Mouse (Mus musculus) midbrain, postnatal 0 days (tissue): ENCODE results near the gene Nmrk2. TPM values are rescaled to one million over a fixed set of nuclear protein-coding genes. Genes with fewer than 3 reads are reported as not detected.

ENCODE experiments used
- ATAC-seq: fragments of 200-750 bp; cut with Nextera tagmentation; 2 replicates; pipeline ENCODE4 v1.8.0; 2017; ENCODE audit warnings: moderate number of reproducible peaks, mild to moderate bottlenecking, moderate TSS enrichment, moderate library complexity; ENCODE audit not compliant: low FRiP score
- DNase-seq: peaks from one replicate; pipeline ENCODE4 v3.0.0-alpha.2; 2015; ENCODE audit warnings: low spot score
- H3K27ac ChIP-seq: fragments of 300-500 bp; sonication (generic); 2 replicates; pipeline ENCODE4 v1.5.1; 2014; ENCODE audit warnings: low read depth, mild to moderate bottlenecking, low read length, mixed read lengths
- H3K27me3 ChIP-seq: fragments of 300-500 bp; sonication (generic); 2 replicates; pipeline ENCODE4 v1.6.1; 2014; ENCODE audit warnings: low read length, control low read depth, mixed read lengths; ENCODE audit not compliant: insufficient read depth
- H3K36me3 ChIP-seq: fragments of 300-500 bp; sonication (generic); 2 replicates; pipeline ENCODE4 v1.6.1; 2014; ENCODE audit warnings: low read length, control low read depth, mixed read lengths; ENCODE audit not compliant: insufficient read depth
- H3K4me1 ChIP-seq: fragments of 300-500 bp; sonication (generic); 2 replicates; pipeline ENCODE4 v1.6.1; 2014; ENCODE audit warnings: mild to moderate bottlenecking, control low read depth, antibody characterized with exemption, low read length, mixed read lengths; ENCODE audit not compliant: insufficient read depth
- H3K4me2 ChIP-seq: fragments of 300-500 bp; sonication (generic); 2 replicates; pipeline ENCODE4 v1.6.1; 2014; ENCODE audit warnings: low read depth, mild to moderate bottlenecking, low read length, mixed read lengths; ENCODE audit not compliant: poor library complexity, severe bottlenecking
- H3K4me3 ChIP-seq: fragments of 300-500 bp; sonication (generic); 2 replicates; pipeline ENCODE4 v1.5.1; 2014; ENCODE audit warnings: low read depth, mild to moderate bottlenecking, low read length, moderate library complexity
- H3K9ac ChIP-seq: fragments of 300-500 bp; sonication (generic); replicated peaks from 2 replicates; pipeline ENCODE4 v1.6.1; 2014; ENCODE audit warnings: mild to moderate bottlenecking, low read length, moderate library complexity, mixed read lengths; ENCODE audit not compliant: poor library complexity, severe bottlenecking
- H3K9me3 ChIP-seq: fragments of 300-500 bp; sonication (generic); 2 replicates; pipeline ENCODE4 v1.6.1; 2016; ENCODE audit warnings: low read length, control low read depth
- CTCF ChIP-seq: IDR thresholded peaks from 2 replicates; pipeline ENCODE4 v1.5.1; 2016; ENCODE audit warnings: antibody characterized with exemption, mild to moderate bottlenecking
- WGBS: fragments of 180-500 bp; shearing (Covaris S2); extraction: QIAGEN DNeasy Blood & Tissue Kit; methylation state at CpG from one replicate; pipeline ENCODE4 v1.1.7; 2014; 5-methylcytosine and 5-hydroxymethylcytosine counted together
- polyA plus RNA-seq: library from polyadenylated mRNA; unstranded; fragments of >200 nt; fragmentation: Nextera tagmentation; extraction: Ambion mirVana; gene quantifications from 2 replicates; pipeline ENCODE4 v1.2.1, GENCODE M21; 2015
- total RNA-seq: library from RNA; depleted of rRNA; stranded (reverse); fragments of >200 nt; gene quantifications from 2 replicates; pipeline ENCODE4 v1.2.3, GENCODE M21; 2014

Nmrk2 gene
- total and polyA plus RNA-seq, 2 experiments from 2014 or later = 0.14 TPM; not detected in 1

DNA sequence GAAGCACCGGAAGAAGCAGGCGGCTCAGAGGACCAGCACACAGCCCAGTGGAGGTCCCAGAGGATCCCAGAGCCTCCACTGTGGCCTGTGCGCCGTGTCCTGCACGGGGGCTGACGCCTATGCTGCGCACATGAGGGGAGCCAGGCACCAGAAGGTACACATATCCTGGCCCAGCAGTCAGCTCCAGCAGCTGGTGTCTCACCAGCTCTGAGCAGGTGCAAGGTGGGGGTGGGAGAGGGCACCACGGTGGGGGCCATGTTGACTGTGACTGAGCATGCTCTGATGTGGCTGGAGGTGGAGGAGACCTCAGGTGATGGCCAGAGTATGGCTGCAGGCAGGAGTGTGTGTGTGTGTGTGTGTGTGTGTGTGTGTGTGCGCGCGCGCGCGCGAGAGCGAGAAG, 40.2 kb upstream of the Nmrk2 start:
- WGBS = 93% methylated on average over 16 of the region's 16 CpGs
- H3K36me3 ChIP-seq = peaks cover 9% of the 10 kb centered on the region; the same call in 1 of the 2 replicates
- H3K9me3 ChIP-seq = no peaks in the 10 kb centered on the region
- H3K4me3 ChIP-seq = no peak overlapping the region
- H3K4me1 ChIP-seq = no peaks in the 10 kb centered on the region
- ATAC-seq = no peak
- TF ChIP-seq CTCF = no peak
- H3K4me2 ChIP-seq = no peak overlapping the region
- no peaks in the 10 kb centered on the region for H3K27me3 ChIP-seq
- no peak overlapping the region for H3K9ac ChIP-seq
- H3K27ac ChIP-seq = no peak overlapping the region
- DNase-seq = no peak

GRCm38 (mm10) chr10:81240876-81241275, 39.0 kb upstream of the Nmrk2 start:
- peak; percentile 75 for TF ChIP-seq CTCF
- Histone ChIP-seq H3K36me3 (peaks cover 9% of the 10 kb centered on the region; the same call in 1 of the 2 replicates), H3K4me2 (no peak overlapping the region), H3K9me3 (no peaks in the 10 kb centered on the region), H3K27ac (no peak overlapping the region), H3K27me3 (no peaks in the 10 kb centered on the region), H3K4me3 (no peak overlapping the region), H3K4me1 (no peaks in the 10 kb centered on the region), H3K9ac (no peak overlapping the region)
- DNase-seq = peak; percentile 68
- no peak for ATAC-seq
- WGBS = 25% methylated on average over 13 of the region's 13 CpGs

DNA sequence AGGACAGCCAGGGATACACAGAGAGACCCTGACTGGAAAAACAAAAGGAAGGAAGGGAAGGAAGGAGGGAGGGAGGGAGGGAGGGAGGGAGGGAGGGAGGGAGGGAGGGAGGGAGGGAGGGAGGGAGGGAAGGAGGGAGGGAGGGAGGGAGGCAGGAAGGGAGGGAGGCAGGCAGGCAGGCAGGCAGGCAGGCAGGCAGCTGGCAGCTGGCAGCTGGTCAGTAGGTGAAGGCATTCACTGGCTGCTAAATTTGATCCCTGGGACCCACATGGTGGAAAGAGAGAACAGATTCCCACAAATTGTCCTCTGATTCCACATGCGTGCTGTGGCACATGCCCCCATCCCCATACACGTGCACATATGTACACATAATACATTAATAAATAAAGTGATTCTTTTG, 36.8 kb upstream of the Nmrk2 start:
- ATAC-seq = no peak
- peaks cover 9% of the 10 kb centered on the region; the same call in 1 of the 2 replicates for H3K36me3 ChIP-seq
- no peaks in the 10 kb centered on the region for H3K27me3 ChIP-seq
- no peak for DNase-seq
- no peak overlapping the region for H3K4me3 ChIP-seq
- H3K9me3 ChIP-seq = no peaks in the 10 kb centered on the region
- 79% methylated on average over 2 of the region's 2 CpGs for WGBS
- no peak for TF ChIP-seq CTCF
- no peak overlapping the region for H3K27ac ChIP-seq
- no peaks in the 10 kb centered on the region for H3K4me1 ChIP-seq
- H3K9ac ChIP-seq = no peak overlapping the region
- no peak overlapping the region for H3K4me2 ChIP-seq

DNA sequence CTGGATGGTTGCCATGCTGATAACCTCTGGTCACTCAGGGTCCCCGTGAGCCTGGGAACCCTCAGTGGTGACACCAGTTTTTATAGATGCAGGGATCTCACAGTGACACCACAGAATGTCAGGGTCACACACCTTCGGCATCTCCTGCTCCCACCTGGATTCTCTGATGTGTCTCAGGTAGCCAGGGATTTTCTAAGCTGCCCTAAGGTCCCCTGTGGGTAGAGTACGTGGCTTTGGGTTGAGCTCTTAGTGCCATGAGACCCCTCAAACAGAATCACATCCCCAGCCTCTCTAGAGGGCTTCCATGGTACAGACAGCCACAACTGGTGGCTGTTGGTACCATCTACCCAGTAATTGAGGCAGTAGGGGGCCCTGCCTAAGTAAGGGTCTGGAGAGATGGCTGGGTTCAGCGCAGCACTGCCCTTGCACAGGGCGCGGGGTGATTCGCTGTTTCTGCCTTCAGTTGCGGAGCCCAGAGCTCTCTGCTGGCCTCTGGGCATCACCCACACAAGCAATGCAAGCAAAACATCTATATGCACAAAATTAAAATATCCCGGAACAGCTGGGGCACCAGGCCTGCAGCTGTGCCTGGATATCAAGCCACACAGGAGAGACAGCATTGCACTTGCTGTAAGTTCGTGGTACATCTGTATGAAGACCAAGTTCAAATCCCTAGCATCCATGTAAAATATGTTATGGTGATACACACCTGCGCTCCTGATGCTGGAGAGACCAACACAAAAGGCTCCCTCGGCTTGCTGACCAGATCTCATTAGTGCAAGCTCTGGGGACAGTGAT, 34.8 kb upstream of the Nmrk2 start:
- Histone ChIP-seq H3K36me3 (peaks cover 7% of the 10 kb centered on the region; the same call in 1 of the 2 replicates), H3K4me2 (no peak overlapping the region), H3K27me3 (no peaks in the 10 kb centered on the region), H3K4me1 (peaks cover 4% of the 10 kb centered on the region; the same call in 1 of the 2 replicates), H3K9me3 (no peaks in the 10 kb centered on the region), H3K9ac (no peak overlapping the region), H3K27ac (no peak overlapping the region), H3K4me3 (no peak overlapping the region)
- WGBS = 81% methylated on average over 12 of the region's 12 CpGs
- no peak for TF ChIP-seq CTCF
- ATAC-seq (no peak), DNase-seq (no peak)

GRCm38 (mm10) chr10:81234206-81234605, 32.4 kb upstream of the Nmrk2 start:
- DNase-seq (no peak), ATAC-seq (no peak)
- Histone ChIP-seq H3K27ac (no peak overlapping the region), H3K9me3 (no peaks in the 10 kb centered on the region), H3K4me1 (peaks cover 10% of the 10 kb centered on the region), H3K4me3 (no peak overlapping the region), H3K36me3 (no peaks in the 10 kb centered on the region; the same call in 1 of the 2 replicates), H3K27me3 (no peaks in the 10 kb centered on the region), H3K4me2 (no peak overlapping the region), H3K9ac (no peak overlapping the region)
- no peak for TF ChIP-seq CTCF
- 79% methylated on average over 6 of the region's 6 CpGs for whole genome bisulfite sequencing

GRCm38 (mm10) chr10:81233226-81233585, 31.4 kb upstream of the Nmrk2 start:
- Histone ChIP-seq H3K27ac (peak overlapping the region; percentile 48; the same call in 1 of the 2 replicates), H3K4me1 (peaks cover 15% of the 10 kb centered on the region), H3K9ac (peak overlapping the region; percentile 97), H3K27me3 (no peaks in the 10 kb centered on the region), H3K36me3 (no peaks in the 10 kb centered on the region; the same call in 1 of the 2 replicates), H3K4me2 (peak overlapping the region; percentile 67), H3K9me3 (no peaks in the 10 kb centered on the region), H3K4me3 (peak overlapping the region; percentile 71)
- TF ChIP-seq CTCF = no peak
- under 1% methylated on average over 14 of the region's 28 CpGs for WGBS
- DNase-seq (no peak), ATAC-seq (peak; percentile 47)
